Mouse (Mus musculus) liver, embryonic 18 days (tissue): ENCODE data around the gene Eif3i. TPM values are rescaled to one million over a fixed set of nuclear protein-coding genes. Genes with fewer than 3 reads are reported as not detected.

ENCODE experiments used
- polyA plus RNA-seq: library from polyadenylated mRNA; depleted of rRNA; stranded (reverse); fragments of >200 nt; gene quantifications from 2 replicates; pipeline ENCODE4 v1.2.3, GENCODE M21; 2012; rRNA removed

The Eif3i gene
- polyA plus RNA-seq: 168 and 178 TPM in 2 replicates

DNA sequence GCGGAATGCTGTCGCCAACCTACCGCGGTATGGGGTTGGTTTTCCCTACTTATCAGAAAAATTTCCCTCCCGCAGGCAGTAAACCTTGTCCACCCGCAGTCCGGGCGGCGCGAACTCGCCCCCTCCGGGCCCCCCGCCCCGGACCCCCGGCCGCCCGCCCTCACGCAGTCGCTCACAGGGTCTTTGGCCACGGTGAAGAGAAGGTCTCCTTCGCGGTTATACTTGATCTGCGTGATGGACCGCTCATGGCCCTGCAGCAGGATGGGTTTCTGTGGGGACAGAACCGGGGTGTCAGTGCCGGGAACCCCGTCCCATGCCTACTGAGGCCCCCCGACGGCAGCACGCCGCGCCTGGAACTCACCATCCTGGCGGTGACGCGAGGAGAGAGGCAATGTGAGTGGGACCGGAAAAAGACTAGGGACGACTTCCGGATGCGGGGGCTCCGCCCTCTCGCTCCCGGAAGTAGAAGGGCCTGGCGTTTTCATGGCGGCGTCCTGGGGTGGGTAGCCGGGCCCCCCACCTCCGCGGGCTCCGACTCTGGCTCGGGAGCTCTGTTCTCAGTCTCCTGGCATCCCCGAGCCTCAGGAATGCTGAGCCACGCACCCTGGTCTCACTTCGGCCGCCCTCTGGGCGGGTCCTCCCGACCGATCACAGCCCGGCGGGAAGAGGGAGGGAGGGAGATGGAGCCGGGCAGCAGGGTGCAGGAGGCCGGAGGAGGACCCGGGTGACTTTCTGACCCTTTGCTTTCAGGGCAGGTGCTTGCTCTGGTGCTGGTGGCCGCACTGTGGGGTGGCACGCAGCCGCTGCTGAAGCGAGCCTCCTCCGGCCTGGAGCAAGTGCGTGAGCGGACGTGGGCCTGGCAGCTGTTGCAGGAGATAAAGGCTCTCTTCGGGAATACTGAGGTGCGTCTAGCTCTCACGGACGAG lies at the start of gene Eif3i, which contains the start of gene Tmem234:
TSS of gene Eif3i (minus strand) at position 416 of the 926 bp plus-strand sequence.
TSS of gene Tmem234 (plus strand) at position 436 of the 926 bp plus-strand sequence.

DNA sequence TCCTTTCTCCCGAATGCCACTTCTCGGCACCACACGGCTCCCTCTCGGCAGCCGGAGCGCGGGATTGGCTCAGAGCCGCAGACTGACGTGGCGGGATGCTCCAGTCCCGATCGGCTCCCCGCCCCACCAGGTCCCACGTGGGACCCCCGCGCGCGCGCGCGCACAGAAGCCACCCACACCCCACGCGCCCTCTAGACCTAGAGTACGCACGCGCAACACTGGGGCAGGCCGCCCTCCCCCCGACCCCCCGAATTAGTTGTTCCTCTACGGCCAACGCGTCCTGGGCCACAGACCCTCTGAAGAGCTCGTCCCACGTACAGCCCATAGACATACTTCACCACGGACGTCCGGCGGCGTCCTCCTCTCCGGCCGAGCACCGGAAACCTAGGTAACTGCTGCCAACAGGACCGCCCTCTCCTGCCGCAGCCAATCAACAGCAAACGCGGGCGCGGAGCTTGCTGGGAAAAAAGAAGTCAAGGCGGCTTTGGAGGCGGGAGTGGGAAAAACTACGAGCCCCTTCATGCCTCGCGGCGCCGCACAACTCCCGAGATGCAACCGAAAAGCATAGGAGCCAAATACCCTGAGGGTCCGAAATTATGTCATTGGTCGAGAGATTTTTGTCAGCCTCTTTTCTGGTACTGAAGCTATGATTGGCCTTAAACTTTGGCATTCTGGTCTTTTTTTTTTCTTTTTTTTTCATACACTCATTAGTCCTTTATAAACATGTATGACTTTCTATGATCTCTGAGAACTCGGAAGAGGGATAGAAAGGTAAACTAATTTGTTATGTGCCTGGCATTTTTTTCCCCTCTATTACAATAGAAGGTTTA lies 40.4 kb upstream of the Eif3i start, which contains the start of gene Txlna:
TSS of gene Txlna (minus strand) at position 428 of the 830 bp plus-strand sequence.

DNA sequence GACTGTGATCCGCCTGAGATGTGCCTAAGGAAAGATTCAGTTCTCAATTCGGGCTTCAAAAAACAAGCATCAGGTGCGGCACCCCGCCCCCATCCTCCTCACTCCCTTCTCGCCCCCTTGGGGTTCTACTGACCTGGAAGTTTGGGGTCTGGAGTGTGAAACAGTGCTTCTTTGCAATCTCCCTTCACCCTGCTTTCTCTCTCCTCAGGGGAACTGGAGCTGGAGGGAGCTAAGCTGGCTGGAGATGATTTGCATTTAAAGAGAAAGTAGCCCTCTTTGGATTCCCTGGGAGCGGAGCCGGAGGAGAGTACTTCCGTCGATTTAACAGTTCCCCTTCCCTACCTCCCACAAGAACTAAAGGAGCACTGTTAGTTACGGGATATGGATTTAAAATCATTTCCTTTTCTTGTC lies 23.2 kb upstream of the Eif3i start, which contains the start of gene Ccdc28b:
TSS of gene Ccdc28b (minus strand) at position 267 of the 411 bp plus-strand sequence.

DNA sequence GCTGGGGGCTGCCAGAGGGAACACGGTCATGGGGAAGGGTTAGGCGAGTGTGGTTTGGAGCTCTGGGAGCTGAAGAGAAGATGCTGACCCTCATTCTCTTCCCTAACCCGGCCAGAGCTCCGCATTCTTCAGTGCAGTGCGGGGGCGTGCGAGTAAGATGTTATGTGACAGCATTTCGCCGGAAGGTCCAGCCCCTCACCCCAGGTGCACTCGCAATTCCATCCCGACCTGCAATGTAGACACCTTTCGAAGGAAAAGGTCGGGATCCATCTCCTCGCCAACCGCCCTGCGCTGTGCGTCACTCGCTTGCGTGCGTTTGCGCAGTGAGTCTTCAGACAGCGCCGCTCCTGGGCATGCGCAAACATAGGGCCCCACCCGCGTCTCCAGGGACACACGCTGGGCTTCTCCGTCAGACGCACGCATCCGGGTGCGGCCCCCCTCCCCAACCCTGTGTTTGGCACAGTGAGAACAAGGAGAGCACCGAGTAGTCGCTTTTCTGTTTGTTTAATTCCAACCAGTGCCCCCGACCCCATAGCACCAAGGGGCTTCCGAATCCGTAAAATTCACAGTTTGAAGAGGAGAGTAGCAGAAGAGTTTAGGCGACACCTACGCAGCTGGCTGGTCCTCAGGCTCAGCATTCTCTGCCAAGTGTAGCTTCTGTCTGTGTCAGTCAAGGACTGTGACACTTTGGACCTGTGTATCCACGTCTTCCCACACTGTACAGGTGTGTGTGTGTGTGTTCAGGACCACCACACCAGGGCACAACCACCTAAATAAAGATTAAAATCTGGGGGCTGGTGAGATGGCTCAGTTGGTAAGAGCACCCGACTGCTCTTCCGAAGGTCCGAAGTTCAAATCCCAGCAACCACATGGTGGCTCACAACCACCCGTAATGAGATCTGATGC lies 18.6 kb upstream of the Eif3i start, which contains the start of gene Iqcc:
TSS of gene Iqcc (minus strand) at position 314 of the 906 bp plus-strand sequence.

DNA sequence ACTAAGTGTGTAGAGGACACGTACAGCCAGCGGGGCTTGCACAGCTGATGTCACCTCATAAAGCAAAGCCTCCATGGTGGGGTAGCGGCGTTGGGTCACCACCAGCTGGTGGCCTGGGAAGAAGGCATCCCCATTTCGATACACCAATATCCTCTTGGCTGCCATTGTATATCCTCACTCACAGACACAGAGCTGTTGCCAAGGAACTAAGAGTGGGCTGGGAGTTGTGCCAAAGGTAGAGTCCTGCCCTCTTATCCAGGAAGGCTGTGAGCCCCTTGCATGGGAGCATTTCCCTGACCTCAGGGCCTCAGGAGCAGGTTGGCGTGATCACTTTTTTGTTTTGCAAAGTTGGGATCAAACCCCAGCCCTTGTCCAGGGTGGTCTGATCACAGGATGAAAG lies 13.6 kb upstream of the Eif3i start, which contains the start of gene Dcdc2b:
TSS of gene Dcdc2b (minus strand) at position 165 of the 400 bp plus-strand sequence.

DNA sequence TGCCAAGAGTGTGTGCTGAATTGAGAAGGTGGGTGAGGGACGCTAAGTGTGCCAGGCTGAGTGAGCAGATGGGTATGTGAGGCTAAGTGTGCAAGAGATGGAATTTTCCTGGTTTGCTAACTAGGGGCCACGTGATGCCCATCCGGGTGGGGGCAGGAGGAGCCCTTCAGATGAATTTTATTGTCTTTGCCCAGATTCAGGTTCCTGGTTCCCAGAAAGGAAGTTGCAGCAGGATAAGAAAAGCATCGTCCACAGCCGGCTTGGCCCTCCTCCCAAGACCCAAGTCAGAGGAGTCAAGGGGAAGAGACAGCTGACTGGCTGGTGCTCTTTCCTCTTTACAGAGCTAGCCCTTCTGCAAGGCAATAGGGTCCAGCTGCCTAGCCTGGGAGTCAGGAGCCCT lies 22.0 kb downstream of the Eif3i start, which contains the start of gene Fam167b:
TSS of gene Fam167b (minus strand) at position 84 of the 400 bp plus-strand sequence.

DNA sequence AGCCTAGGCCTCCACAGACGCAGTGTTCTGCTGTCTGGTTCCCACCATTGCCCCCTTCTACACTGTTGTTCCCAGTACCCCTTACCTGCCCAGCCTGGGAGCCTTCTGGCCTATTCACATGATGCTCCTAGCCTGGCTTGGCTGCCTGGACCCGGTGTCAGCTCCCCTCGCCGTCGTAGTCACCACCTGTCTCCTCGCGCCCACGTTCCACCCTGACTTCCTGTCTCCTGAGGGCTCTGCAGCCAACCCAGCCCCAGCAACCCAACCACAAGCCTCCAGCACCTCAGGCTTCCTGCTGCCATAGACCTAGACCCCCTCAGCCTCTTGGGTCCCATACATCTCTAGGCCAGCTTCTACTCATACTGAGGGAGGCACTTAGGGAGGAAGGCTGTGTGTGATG lies 27.0 kb downstream of the Eif3i start, which contains the start of gene Lck:
TSS of gene Lck (minus strand) at position 212 of the 400 bp plus-strand sequence.

DNA sequence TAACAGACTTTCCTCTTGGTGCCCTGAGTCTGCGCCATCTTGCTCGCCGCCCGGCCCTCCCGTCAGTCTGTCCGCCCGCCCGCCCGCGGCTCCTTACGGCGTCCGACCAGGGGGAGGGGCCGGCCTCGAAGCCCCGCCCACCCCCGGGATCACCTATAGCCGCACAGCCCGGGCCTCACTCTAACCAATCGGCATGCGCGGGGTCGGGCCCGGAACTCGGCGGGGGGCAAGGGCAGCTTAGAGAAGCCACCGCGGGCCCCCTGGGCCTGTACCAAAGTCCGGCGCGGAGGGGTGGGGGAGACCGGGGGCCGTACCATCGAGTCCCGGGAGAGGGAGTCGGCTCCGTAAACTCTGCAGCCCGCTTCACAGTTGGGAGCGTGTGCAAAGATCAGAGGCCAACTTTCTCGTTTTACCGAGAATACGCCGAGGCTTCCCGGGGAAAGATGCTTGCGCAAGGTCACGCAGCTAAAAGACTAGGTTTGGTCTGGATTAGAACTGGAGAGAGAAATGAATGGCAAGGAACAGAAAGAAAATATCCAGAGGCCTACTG lies 57.8 kb downstream of the Eif3i start, which contains the start of gene Hdac1:
TSS of gene Hdac1 (minus strand) at position 122 of the 550 bp plus-strand sequence.

Other genes starting within 250 kb of the Eif3i start
- gene Zbtb8a, start 222.5 kb downstream of the Eif3i start, polyA plus RNA-seq: 2.6 TPM in 2 replicates
- gene Zbtb8b, start 159.8 kb downstream of the Eif3i start, polyA plus RNA-seq: 1.6 and 1.8 TPM in 2 replicates
- gene Bsdc1, start 139.1 kb downstream of the Eif3i start, polyA plus RNA-seq: 28.2 and 28.8 TPM in 2 replicates
- not detected in 2 replicates for gene Tssk3, start 109.6 kb downstream of the Eif3i start, polyA plus RNA-seq
- gene Fam229a, start 109.5 kb downstream of the Eif3i start, polyA plus RNA-seq: 0.38 and 0.53 TPM in 2 replicates
- gene Marcksl1, start 87.1 kb downstream of the Eif3i start, polyA plus RNA-seq: 36.7 and 37.6 TPM in 2 replicates
- 54.0 and 56.1 TPM in 2 replicates for gene Hdac1, start 57.9 kb downstream of the Eif3i start, polyA plus RNA-seq
- gene Lck, start 27.0 kb downstream of the Eif3i start, polyA plus RNA-seq: 3.4 and 3.7 TPM in 2 replicates
- gene Fam167b, start 22.1 kb downstream of the Eif3i start, polyA plus RNA-seq: 14.7 and 17.7 TPM in 2 replicates
- 61.2 and 61.3 TPM in 2 replicates for gene Tmem234, start within 50 bp of the Eif3i start, polyA plus RNA-seq
- gene Dcdc2b, start 13.6 kb upstream of the Eif3i start, polyA plus RNA-seq: 0.60 and 0.62 TPM in 2 replicates
- 5.4 and 6.6 TPM in 2 replicates for gene Iqcc, start 18.5 kb upstream of the Eif3i start, polyA plus RNA-seq
- gene Ccdc28b, start 23.3 kb upstream of the Eif3i start, polyA plus RNA-seq: 13.5 and 15.0 TPM in 2 replicates
- gene Txlna, start 40.4 kb upstream of the Eif3i start, polyA plus RNA-seq: 12.8 and 13.9 TPM in 2 replicates
- gene Kpna6, start 72.1 kb upstream of the Eif3i start, polyA plus RNA-seq: 8.6 and 9.1 TPM in 2 replicates
- 7.4 and 7.7 TPM in 2 replicates for gene Tmem39b, start 96.2 kb upstream of the Eif3i start, polyA plus RNA-seq
- gene Khdrbs1, start 141.7 kb upstream of the Eif3i start, polyA plus RNA-seq: 8.8 and 9.2 TPM in 2 replicates
- 36.1 and 40.3 TPM in 2 replicates for gene Ptp4a2, start 210.6 kb upstream of the Eif3i start, polyA plus RNA-seq